Mouse (Mus musculus): ENCODE measurements around the gene Ergic2.
"Not testable (repeated sequence)": the region's sequence is repeated elsewhere in the genome, so short reads cannot be mapped to it uniquely, and the experiment has no call there.

Gene Ergic2

GRCm38 (mm10) chr6:148211391-148211876 lies 740 bp downstream of the Ergic2 start:
- DNase-seq (ENCODE audit: low spot score in 2 of 2) = no peak

DNA sequence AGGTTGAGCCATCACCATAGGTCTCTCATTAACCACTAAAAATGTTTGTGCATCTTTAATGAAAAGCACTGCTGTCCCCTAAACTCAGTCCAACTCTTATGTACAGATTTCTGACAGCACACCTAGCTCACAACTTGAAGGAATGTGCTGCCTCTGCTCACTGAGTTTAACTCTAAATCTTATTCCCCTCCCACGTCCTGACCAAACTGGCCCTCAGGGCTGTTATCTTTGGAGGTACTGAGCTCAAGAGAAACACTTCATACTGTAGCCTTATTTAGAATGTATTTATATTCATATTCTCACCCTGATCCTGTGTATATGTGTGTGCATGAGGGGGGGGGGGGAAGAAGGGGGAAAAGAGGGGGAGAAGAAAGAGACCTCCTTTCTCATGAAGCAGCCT lies 4.7 kb downstream of the Ergic2 start:
- DNase-seq (ENCODE audit: low spot score in 2 of 2) = no peak

DNA sequence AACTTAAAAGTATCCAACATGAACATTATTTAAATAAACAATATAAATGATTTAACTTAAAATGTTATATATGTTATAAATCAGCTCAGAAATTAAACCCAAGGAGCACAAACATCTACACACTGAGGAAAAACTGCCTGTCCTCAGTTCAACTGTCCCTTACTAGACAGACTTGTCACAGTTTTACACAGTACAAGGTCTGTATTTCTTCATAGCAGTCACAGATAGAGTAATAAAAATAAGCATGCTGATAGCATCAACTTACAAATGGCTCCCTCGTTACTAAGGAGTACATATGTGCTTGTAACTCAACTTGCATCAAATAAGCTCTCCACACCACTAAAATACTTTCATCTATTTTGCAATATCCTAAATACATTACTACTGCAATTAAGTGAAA lies 7.0 kb downstream of the Ergic2 start:
- no peak for DNase-seq (ENCODE audit: low spot score in 2 of 2)

DNA sequence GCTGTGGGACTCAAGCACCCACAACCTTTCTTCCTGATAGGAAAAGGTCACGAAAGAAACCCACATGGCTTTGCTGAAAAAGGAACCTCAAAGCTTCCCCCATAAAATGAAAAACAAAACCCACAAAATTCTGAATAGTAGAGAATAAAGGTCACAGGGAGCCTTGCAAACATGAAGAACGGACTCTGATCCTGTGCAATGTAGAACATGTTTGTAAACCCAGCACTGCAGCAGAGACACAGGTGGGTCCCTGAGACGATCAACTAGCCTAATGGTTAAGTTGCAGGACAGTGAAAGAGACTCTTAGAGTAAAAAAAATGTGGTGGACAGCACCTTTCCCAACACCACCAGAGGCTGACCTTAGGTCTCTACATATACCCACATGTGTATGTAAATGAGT lies 12.4 kb downstream of the Ergic2 start:
- no peak for DNase-seq (ENCODE audit: low spot score in 2 of 2)

- DNase-seq (ENCODE audit: low spot score in 2 of 2) = no peak
These were observed 13.0 kb downstream of the Ergic2 start for GRCm38 (mm10) chr6:148199177-148199576.

DNA sequence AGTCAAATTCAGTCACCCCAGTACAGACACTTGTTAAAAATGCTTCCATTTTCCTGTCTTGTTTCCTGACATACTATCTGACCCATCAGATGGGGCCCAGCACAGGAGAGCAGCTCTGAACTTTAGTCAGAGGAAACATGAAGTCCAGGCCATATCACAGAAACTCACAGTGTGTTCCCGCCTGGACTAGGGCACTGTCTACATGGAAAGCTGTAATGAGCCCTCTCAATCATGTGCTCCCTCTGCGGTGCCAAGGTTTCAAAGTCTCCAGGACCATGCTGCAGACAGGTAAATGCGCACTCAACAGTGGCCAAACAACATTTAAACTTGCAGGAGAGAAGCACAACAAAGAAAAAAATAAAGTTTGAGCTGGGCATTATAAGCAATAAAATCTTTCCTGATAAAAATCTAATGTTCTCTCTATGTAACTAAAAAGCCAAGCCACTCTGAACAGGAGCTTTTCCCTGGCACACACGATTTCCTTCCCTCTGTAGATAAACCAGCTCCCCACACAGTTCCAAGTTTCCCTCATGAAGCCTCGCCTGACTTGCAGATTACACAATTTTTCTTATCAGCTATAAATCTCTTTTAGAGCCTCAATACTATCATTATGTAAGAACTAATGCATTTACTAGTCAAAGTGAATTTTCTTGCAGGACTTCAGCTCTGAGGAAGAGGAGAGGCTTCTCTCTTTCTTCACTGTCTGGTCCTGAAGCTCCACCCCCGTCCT lies 18.0 kb downstream of the Ergic2 start:
- no peak for DNase-seq (ENCODE audit: low spot score in 2 of 2)

DNA sequence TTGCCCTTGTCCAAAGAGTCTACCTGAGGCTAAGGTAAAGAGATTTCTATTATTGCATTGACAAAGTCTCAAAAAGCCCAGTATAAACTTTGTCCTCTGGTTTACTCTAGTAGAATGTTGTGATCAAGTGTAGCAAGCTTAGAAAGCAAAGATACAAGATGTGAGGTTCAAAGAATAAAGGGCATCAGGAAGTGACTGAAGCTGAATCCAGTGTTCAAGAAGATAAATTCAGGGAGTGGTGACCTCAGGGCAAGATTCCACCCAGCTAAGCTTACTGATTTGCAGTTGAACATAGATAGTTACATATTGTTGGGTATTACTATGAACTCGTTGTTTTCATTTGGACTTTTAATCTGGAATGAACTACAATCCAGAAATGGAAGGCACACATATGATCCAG lies 26.5 kb downstream of the Ergic2 start:
- DNase-seq (ENCODE audit: low spot score in 2 of 2) = no peak

GRCm38 (mm10) chr6:148172904-148173303 lies 39.3 kb downstream of the Ergic2 start:
- no peak for DNase-seq (ENCODE audit: low spot score in 2 of 2)

DNA sequence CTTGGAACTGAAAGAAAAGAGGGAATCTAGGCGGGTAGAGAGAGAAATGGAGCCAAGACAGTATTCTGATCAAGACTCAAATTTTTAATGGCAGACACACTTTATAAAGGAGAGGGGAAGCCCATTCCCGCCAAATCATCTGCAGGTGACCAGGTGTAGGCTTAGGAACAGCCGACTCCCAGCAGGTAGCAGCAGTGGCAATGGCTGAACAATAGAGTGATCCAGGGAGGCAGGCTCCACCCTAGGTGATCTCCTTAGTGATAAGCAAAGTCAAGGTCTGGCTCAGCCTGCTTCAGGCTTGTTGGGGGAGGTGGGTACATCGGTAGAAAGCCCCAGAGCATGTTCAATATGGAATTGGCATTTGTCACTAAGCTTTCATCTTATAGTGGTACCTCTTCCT lies 59.9 kb downstream of the Ergic2 start:
- DNase-seq (ENCODE audit: low spot score in 2 of 2) = not testable (repeated sequence)

DNA sequence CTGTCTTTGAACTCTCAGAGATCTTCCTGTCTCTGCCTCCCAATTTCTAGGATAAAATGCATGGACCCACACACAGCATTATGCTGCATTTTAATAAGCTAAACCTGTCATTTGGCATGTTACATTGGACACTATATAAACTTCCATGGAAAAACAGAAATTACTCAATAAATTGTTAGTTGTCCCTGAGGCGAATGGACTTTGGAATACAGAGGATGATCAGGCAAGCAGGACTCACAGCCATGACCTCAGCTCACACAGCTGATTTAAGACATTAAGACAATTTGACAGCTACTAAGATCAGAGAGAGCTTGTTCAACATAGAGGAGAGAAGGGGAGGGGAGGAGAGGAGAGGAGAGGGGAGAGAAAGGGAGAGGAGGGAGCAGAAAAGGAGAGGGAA lies 69.8 kb downstream of the Ergic2 start:
- no peak for DNase-seq (ENCODE audit: low spot score in 2 of 2)

DNA sequence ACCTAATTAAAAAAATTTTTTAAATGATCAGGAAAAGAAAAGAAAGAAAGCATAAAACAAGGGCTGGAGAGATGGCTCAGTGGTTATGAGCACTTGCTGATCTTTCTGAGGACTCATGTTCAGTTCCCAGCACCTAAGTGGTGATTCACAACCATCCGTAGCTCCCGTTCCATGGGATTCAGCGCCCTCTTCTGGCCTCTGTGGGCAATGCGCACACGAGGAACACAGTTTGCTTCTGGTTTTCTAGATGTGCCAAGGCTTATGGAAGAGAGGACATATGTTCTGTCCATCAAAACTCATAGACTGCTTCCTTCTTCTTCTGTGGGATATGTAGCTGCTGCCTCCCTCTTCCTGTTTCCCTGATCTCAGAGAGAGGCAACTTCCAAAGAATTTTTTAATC lies 70.3 kb downstream of the Ergic2 start:
- DNase-seq (ENCODE audit: low spot score in 2 of 2) = no peak

- no peak for DNase-seq (ENCODE audit: low spot score in 2 of 2)
These were observed 72.7 kb downstream of the Ergic2 start for GRCm38 (mm10) chr6:148139288-148139995.

DNA sequence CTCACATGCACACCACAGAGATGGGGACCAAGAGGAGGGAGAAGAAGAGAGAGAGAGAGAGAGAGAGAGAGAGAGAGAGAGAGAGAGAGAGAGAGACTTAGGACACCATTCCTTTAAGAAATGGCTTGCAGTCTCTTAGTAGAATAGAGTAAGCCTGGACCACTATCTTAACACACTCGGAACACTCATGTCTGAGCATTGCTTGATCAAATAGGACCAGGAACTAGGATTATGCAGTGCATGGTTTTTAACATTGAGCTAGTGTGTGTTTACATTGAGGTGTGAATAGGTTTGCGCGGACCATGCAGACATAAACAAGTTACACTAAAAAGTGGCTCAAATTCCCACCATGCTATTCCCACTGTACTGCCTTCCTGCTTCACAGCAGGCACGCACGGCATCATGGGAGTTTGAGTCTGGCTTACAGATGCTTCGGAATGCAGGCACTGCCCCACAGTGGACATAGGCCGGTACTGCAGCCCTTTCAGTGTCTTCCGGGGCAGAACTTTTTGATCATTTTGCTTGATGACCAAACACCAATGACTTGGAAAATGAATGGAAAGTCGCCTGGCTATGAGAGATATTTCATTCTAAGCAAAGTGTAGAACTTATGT lies 76.3 kb downstream of the Ergic2 start:
- DNase-seq (ENCODE audit: low spot score in 2 of 2) = peak; percentile 75 to 79

GRCm38 (mm10) chr6:148133536-148133935 lies 78.6 kb downstream of the Ergic2 start:
- no peak for DNase-seq (ENCODE audit: low spot score in 2 of 2)

- DNase-seq (ENCODE audit: low spot score in 2 of 2) = no peak
These were observed 79.9 kb downstream of the Ergic2 start for GRCm38 (mm10) chr6:148132314-148132713.
